In genomic region chr9:99376591-99377418, GRCm38 (mm10) we compare ENCODE assay signal across 8 mouse cellular contexts. TPM values are rescaled to one million over a fixed set of nuclear protein-coding genes. Genes with fewer than 3 reads are reported as not detected.
DNase-seq lines count a peak whose midpoint lies in the region; ATAC-seq and TF ChIP-seq lines count a peak whose summit lies in the region.

No protein-coding gene starts in this region.

- peak; percentile 49 for DNase-seq in CD4-positive, CD25-positive, alpha-beta regulatory T cell, adult 2 months (ENCODE audit: low read depth, low spot score)
- DNase-seq in urinary bladder, postnatal 25 days (ENCODE audit: low spot score): peak; percentile 61
- no peak for DNase-seq in urinary bladder, postnatal 4 days (ENCODE audit: low spot score in 2 of 2)
- peak; percentile 52 for DNase-seq in hindbrain, embryonic 10.5 days (ENCODE audit: low spot score)
- DNase-seq in lung, adult 18-20 months: peak; percentile 47 to 49

- no peak overlapping the region for H3K4me3 ChIP-seq in embryonic fibroblast, embryonic 13.5 days (ENCODE audit: insufficient read depth, low read length)
- no peak overlapping the region for H3K4me3 ChIP-seq in hindbrain, embryonic 10.5 days
- no peak overlapping the region for H3K4me3 ChIP-seq in neural tube, embryonic 15.5 days (replicated peaks)

- WGBS in hindbrain, embryonic 10.5 days: 14% methylated on average over 14 of the region's 14 CpGs
- WGBS in neural tube, embryonic 15.5 days: 9% methylated on average over 14 of the region's 14 CpGs

- H3K9me3 ChIP-seq in hindbrain, embryonic 10.5 days: no peaks in the 10 kb centered on the region
- no peaks in the 10 kb centered on the region for H3K9me3 ChIP-seq in neural tube, embryonic 15.5 days (replicated peaks)

- no peaks in the 10 kb centered on the region for H3K36me3 ChIP-seq in hindbrain, embryonic 10.5 days
- no peaks in the 10 kb centered on the region for H3K36me3 ChIP-seq in neural tube, embryonic 15.5 days

- peaks cover 9% of the 10 kb centered on the region for H3K4me1 ChIP-seq in embryonic fibroblast, embryonic 13.5 days (ENCODE audit: control insufficient read depth, insufficient read depth, low read length)
- no peaks in the 10 kb centered on the region for H3K4me1 ChIP-seq in hindbrain, embryonic 10.5 days (replicated peaks)
- no peaks in the 10 kb centered on the region for H3K4me1 ChIP-seq in neural tube, embryonic 15.5 days

- H3K27ac ChIP-seq in embryonic fibroblast, embryonic 13.5 days (ENCODE audit: insufficient read depth, low read length): no peak overlapping the region
- H3K27ac ChIP-seq in hindbrain, embryonic 10.5 days: no peak overlapping the region
- H3K27ac ChIP-seq in neural tube, embryonic 15.5 days (replicated peaks): no peak overlapping the region

- ATAC-seq in CD4-positive, CD25-positive, alpha-beta regulatory T cell, adult 4 months: no peak
- 0 out of 2 replicates have a peak, but pooled peaks have one; percentile 21 for ATAC-seq in neural tube, embryonic 15.5 days (ENCODE audit: low FRiP score)

- no peak overlapping the region for H3K9ac ChIP-seq in neural tube, embryonic 15.5 days (replicated peaks)

- peak; percentile 68 for TF ChIP-seq CTCF in embryonic fibroblast, embryonic 13.5 days (IDR thresholded peaks at IDR 0.05; ENCODE audit: borderline replicate concordance, insufficient read depth, low read length)

- no peak for TF ChIP-seq POLR2A in embryonic fibroblast, embryonic 13.5 days (IDR thresholded peaks at IDR 0.05; ENCODE audit: low read depth, low read length)

- peak overlapping the region; percentile 38; the same call in 1 of the 2 replicates for H3K4me2 ChIP-seq in neural tube, embryonic 15.5 days

- H3K27me3 ChIP-seq in hindbrain, embryonic 10.5 days (ENCODE audit: insufficient read depth, poor library complexity, severe bottlenecking): peaks cover 8% of the 10 kb centered on the region; the same call in 1 of the 2 replicates
- H3K27me3 ChIP-seq in neural tube, embryonic 15.5 days (replicated peaks): no peaks in the 10 kb centered on the region

RNA-seq across cellular contexts. Expression of gene Esyt3, which starts 18.4 kb away (rescaled TPM):
- polyA plus RNA-seq in CD4-positive, CD25-positive, alpha-beta regulatory T cell, adult 4 months (2017; shearing (Covaris generic)): not detected
- 0.11 TPM in 1 of 2 replicates, not detected in the other for polyA plus RNA-seq in embryonic fibroblast, embryonic 13.5 days (2011; ENCODE audit: insufficient read length, low read depth, missing spikeins)
- 0.34 and 0.37 TPM in 2 replicates for polyA plus RNA-seq in hindbrain, embryonic 10.5 days (2016; fragmentation: Nextera tagmentation; extraction: Ambion mirVana)
- 0.60 and 0.64 TPM in 2 replicates for polyA plus RNA-seq in neural tube, embryonic 15.5 days (2015; fragmentation: Nextera tagmentation; extraction: Ambion mirVana)

Comparison
In these comparisons a context has a peak if more than half of its experiments do, and no peak if none do; other contexts are left out.
1. DNase-seq: peak in CD4-positive, CD25-positive, alpha-beta regulatory T cell, adult 2 months (single experiment), urinary bladder, postnatal 25 days (single experiment), hindbrain, embryonic 10.5 days (single experiment) and lung, adult 18-20 months (2 of 2); none in urinary bladder, postnatal 4 days (0 of 2).